Mouse (Mus musculus): ENCODE data around the gene Cdk18. TPM values are rescaled to one million over a fixed set of nuclear protein-coding genes. Genes with fewer than 3 reads are reported as not detected.

Gene Cdk18
- polyA plus RNA-seq (2015; fragmentation: Nextera tagmentation; extraction: Ambion mirVana) = 1.7 and 2.4 TPM in 2 replicates

DNA sequence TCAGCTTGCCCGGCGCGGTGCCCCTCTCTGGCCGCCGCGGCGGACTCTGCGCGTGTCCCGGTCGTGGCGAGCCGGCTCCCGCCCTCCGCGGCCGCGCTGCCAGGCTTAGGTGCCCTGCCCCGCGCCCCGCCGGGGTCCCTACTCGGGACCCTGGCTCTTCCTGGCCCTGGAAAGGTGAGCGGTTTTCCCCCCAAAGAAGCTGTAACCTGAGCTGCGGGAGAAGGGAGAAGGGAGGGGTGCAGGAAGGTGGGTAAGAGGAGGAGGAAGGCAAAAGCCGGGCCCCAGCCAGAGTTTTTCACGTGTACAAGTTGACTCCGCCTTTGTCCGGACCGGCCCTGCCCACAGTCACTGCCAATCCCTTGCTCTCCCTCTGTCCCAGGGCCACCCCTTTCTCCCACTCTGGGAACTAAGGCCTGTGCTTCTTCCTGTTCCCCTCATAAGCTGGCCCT lies at the start of gene Cdk18:
Gene Cdk18 (minus strand): TSS at position 269 of the 449 bp plus-strand sequence.
- peak within 1 kb of the TSS; percentile 59 for H3K4me3 ChIP-seq (ENCODE audit: low read depth, low read length)
- WGBS = under 1% methylated on average over 29 of the region's 30 CpGs
- peaks cover 23% of the 10 kb centered on the region for H3K4me1 ChIP-seq (ENCODE audit: control insufficient read depth, insufficient read depth, low read length)
- 0 out of 2 replicates have a peak, but pooled peaks cover 3% of the 10 kb centered on the region for H3K27me3 ChIP-seq (ENCODE audit: control insufficient read depth, insufficient read depth, low read depth, low read length)
- H3K36me3 ChIP-seq (ENCODE audit: control insufficient read depth, insufficient read depth, low read length) = no peaks in the 10 kb centered on the region
- ATAC-seq = no peak
- no peaks in the 10 kb centered on the region for H3K9me3 ChIP-seq (replicated peaks; ENCODE audit: control insufficient read depth, low read length, poor library complexity, severe bottlenecking)
- H3K9ac ChIP-seq (ENCODE audit: low read depth, low read length) = peak within 1 kb of the TSS; percentile 78
- peak within 1 kb of the TSS; percentile 99 for H3K4me2 ChIP-seq (ENCODE audit: low read length)
- H3K27ac ChIP-seq (ENCODE audit: low read length) = 0 out of 2 replicates have a peak within 1 kb of the TSS, but pooled peaks have one; percentile 17

DNA sequence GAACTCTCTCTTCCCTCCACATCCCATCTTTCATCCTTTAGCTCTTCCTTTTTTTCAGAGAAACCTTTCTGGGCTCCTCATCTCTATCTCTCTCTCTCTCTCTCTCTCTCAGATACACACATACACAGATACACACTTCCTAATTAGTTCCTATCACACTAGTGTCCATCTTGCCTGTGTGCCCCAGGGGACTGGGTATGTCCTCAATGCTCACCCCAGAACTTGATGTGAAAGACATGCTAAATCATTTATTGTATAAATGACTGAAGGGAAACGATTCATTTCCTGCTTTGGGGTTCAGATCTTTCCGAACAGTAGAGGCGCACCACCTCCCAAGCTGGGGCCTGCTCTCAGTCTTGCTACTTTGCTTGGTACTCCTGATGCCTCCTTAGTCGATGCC lies 49.7 kb upstream of the Cdk18 start:
- Histone ChIP-seq H3K36me3 (ENCODE audit: control insufficient read depth, insufficient read depth, low read length) (no peaks in the 10 kb centered on the region), H3K4me1 (ENCODE audit: control insufficient read depth, insufficient read depth, low read length) (peaks cover 30% of the 10 kb centered on the region), H3K27ac (ENCODE audit: low read length) (peak overlapping the region; percentile 100), H3K4me3 (ENCODE audit: low read depth, low read length) (no peak overlapping the region), H3K9me3 (replicated peaks; ENCODE audit: control insufficient read depth, low read length, poor library complexity, severe bottlenecking) (no peaks in the 10 kb centered on the region), H3K4me2 (ENCODE audit: low read length) (peak overlapping the region; percentile 93), H3K27me3 (ENCODE audit: control insufficient read depth, insufficient read depth, low read depth, low read length) (no peaks in the 10 kb centered on the region), H3K9ac (ENCODE audit: low read depth, low read length) (no peak overlapping the region; the same call in 1 of the 2 replicates)
- ATAC-seq = no peak
- WGBS = 35% methylated on average over 4 of the region's 4 CpGs

DNA sequence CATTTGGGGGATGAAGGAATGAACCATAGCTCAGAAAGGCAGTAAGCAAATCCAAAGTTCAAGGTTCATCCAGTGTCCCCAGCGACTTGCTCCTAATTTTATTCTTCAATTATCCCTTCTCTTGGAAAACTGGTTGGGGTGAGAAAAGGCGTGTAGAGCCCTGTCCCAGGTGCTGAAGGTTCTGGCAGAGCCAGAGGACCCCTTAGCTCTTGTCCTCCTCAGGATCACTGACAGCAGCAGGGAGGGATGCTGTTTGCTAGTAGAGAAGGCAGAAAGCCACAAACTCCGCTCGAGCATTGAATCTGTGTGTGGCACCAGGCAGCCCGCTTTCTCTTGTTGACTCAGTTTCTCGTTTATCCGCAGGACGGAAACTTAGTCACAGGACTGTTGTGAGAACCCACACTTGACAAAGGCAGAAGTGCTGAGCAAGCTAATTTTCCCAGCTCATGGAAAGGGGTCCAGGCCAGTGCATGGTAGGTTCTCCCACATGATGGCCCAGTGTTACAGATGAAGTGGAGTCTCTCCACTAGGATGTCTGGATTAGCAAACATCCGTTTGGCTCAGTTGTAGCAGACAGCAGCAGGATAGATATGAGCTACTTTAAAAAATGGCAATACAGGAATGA lies 49.1 kb upstream of the Cdk18 start:
- Histone ChIP-seq H3K27ac (ENCODE audit: low read length) (0 out of 2 replicates have a peak overlapping the region, but pooled peaks have one; percentile 8), H3K36me3 (ENCODE audit: control insufficient read depth, insufficient read depth, low read length) (no peaks in the 10 kb centered on the region), H3K27me3 (ENCODE audit: control insufficient read depth, insufficient read depth, low read depth, low read length) (no peaks in the 10 kb centered on the region), H3K9me3 (replicated peaks; ENCODE audit: control insufficient read depth, low read length, poor library complexity, severe bottlenecking) (no peaks in the 10 kb centered on the region), H3K9ac (ENCODE audit: low read depth, low read length) (no peak overlapping the region), H3K4me1 (ENCODE audit: control insufficient read depth, insufficient read depth, low read length) (peaks cover 23% of the 10 kb centered on the region), H3K4me2 (ENCODE audit: low read length) (no peak overlapping the region), H3K4me3 (ENCODE audit: low read depth, low read length) (no peak overlapping the region)
- WGBS = 56% methylated on average over 9 of the region's 9 CpGs
- no peak for ATAC-seq

DNA sequence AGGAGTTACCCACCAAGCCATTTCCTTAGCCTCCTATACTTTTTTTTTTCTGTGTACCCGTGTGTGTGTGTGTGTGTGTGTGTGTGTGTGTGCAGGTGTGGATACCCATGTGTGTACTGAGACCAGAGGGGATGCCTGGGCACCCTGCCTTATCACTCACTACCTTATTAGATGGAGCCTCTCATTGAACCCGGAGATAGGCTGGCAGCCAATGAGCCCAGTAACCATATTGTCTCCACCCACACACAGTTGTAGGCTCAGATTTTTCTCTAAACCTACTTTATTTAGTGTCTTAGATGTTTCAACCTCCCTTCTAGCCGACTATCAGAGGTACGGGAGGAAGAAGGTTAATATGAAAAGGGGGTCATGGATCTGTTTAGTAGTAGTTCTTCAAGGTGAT lies 46.8 kb upstream of the Cdk18 start:
- H3K27ac ChIP-seq (ENCODE audit: low read length) = no peak overlapping the region
- no peaks in the 10 kb centered on the region for H3K9me3 ChIP-seq (replicated peaks; ENCODE audit: control insufficient read depth, low read length, poor library complexity, severe bottlenecking)
- H3K36me3 ChIP-seq (ENCODE audit: control insufficient read depth, insufficient read depth, low read length) = no peaks in the 10 kb centered on the region
- H3K9ac ChIP-seq (ENCODE audit: low read depth, low read length) = no peak overlapping the region
- H3K27me3 ChIP-seq (ENCODE audit: control insufficient read depth, insufficient read depth, low read depth, low read length) = no peaks in the 10 kb centered on the region
- ATAC-seq = no peak
- WGBS = 89% methylated on average over 4 of the region's 4 CpGs
- H3K4me2 ChIP-seq (ENCODE audit: low read length) = no peak overlapping the region
- H3K4me1 ChIP-seq (ENCODE audit: control insufficient read depth, insufficient read depth, low read length) = peaks cover 10% of the 10 kb centered on the region
- H3K4me3 ChIP-seq (ENCODE audit: low read depth, low read length) = no peak overlapping the region

DNA sequence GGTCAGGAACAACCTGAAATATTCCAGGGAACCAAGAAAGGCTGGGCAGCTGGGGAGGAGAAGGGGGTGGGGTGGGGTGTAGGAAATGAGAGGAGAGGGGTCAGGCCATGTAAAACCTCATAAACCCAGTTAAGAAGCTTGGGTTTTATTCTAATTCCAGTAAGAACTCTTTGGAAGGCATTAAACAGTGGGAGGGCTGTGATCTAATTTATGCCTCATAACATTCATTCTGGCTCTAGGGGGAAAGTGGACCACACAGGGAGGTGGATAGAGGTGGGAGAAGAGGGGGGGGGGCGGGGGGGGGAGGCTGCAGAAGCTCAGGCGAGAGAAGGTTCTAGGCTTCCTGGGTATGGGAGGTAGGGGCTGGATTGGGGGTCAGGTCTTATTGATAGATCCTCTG lies 32.1 kb upstream of the Cdk18 start:
- ATAC-seq = no peak
- H3K27ac ChIP-seq (ENCODE audit: low read length) = no peak overlapping the region
- no peak overlapping the region for H3K4me3 ChIP-seq (ENCODE audit: low read depth, low read length)
- peaks cover 13% of the 10 kb centered on the region for H3K4me1 ChIP-seq (ENCODE audit: control insufficient read depth, insufficient read depth, low read length)
- H3K36me3 ChIP-seq (ENCODE audit: control insufficient read depth, insufficient read depth, low read length) = no peaks in the 10 kb centered on the region
- no peaks in the 10 kb centered on the region for H3K27me3 ChIP-seq (ENCODE audit: control insufficient read depth, insufficient read depth, low read depth, low read length)
- 29% methylated on average over 1 of the region's 2 CpGs for WGBS
- H3K9ac ChIP-seq (ENCODE audit: low read depth, low read length) = no peak overlapping the region
- no peaks in the 10 kb centered on the region for H3K9me3 ChIP-seq (replicated peaks; ENCODE audit: control insufficient read depth, low read length, poor library complexity, severe bottlenecking)
- H3K4me2 ChIP-seq (ENCODE audit: low read length) = no peak overlapping the region

DNA sequence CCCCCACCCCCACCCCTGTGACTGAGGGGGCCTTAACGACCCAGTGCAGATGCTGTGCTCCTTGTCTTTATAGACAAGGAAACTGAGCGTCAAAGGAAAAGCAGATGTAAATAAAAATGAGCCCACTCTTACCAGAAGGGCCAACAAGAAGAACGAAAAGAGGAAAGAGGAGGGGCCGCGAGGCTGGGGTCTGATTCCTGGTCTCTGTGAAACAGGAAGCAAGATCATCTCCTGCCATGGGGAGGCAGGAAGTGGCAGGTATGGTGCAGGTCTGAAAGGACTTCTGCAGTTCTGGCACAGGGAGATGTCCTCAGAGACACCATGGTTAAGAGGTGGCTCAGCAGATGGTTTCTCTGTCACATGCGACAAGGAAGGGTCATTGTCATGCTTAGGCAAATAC lies 31.2 kb upstream of the Cdk18 start:
- H3K4me1 ChIP-seq (ENCODE audit: control insufficient read depth, insufficient read depth, low read length) = peaks cover 13% of the 10 kb centered on the region
- H3K9me3 ChIP-seq (replicated peaks; ENCODE audit: control insufficient read depth, low read length, poor library complexity, severe bottlenecking) = no peaks in the 10 kb centered on the region
- 47% methylated on average over 6 of the region's 6 CpGs for WGBS
- H3K36me3 ChIP-seq (ENCODE audit: control insufficient read depth, insufficient read depth, low read length) = no peaks in the 10 kb centered on the region
- no peak overlapping the region for H3K9ac ChIP-seq (ENCODE audit: low read depth, low read length)
- no peaks in the 10 kb centered on the region for H3K27me3 ChIP-seq (ENCODE audit: control insufficient read depth, insufficient read depth, low read depth, low read length)
- no peak for ATAC-seq
- H3K4me3 ChIP-seq (ENCODE audit: low read depth, low read length) = no peak overlapping the region
- no peak overlapping the region for H3K27ac ChIP-seq (ENCODE audit: low read length)
- H3K4me2 ChIP-seq (ENCODE audit: low read length) = no peak overlapping the region

DNA sequence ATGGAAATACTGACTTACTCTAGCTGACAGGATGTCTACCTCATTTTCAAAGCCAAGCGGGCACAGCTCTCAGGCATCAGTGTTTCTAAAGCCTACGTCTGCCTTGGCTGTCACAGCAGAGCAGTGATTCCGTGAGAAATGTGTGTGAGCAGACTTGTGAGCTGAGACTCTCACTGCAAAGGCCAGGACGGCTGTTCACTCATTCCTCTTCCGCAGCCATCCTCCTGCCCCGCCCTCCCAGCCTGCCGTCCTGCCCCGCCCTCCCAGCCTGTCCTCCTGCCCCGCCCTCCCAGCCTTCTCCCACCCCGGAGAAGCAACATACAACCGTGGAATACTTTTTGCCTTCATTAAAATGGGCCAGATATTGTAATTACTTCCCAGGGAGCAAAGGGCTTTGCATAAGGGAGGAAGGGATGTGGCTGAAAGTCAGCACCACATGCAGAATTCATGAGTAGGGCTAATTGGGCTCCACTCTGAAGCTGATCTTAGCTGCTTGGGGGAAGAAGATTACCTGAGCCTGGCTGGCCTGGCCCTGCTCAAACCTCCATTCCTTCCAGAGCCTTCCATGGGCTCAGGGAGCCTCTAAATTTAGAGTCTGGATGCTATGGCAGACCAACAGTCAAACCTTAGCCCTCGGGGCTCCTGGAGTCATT lies 28.8 kb upstream of the Cdk18 start:
- H3K4me3 ChIP-seq (ENCODE audit: low read depth, low read length) = no peak overlapping the region
- peaks cover 17% of the 10 kb centered on the region for H3K4me1 ChIP-seq (ENCODE audit: control insufficient read depth, insufficient read depth, low read length)
- H3K36me3 ChIP-seq (ENCODE audit: control insufficient read depth, insufficient read depth, low read length) = no peaks in the 10 kb centered on the region
- peak overlapping the region; percentile 47 for H3K4me2 ChIP-seq (ENCODE audit: low read length)
- no peaks in the 10 kb centered on the region for H3K9me3 ChIP-seq (replicated peaks; ENCODE audit: control insufficient read depth, low read length, poor library complexity, severe bottlenecking)
- 10% methylated on average over 12 of the region's 12 CpGs for WGBS
- ATAC-seq = peak; percentile 79
- H3K27ac ChIP-seq (ENCODE audit: low read length) = peak overlapping the region; percentile 79
- H3K9ac ChIP-seq (ENCODE audit: low read depth, low read length) = peak overlapping the region; percentile 56
- no peaks in the 10 kb centered on the region for H3K27me3 ChIP-seq (ENCODE audit: control insufficient read depth, insufficient read depth, low read depth, low read length)

DNA sequence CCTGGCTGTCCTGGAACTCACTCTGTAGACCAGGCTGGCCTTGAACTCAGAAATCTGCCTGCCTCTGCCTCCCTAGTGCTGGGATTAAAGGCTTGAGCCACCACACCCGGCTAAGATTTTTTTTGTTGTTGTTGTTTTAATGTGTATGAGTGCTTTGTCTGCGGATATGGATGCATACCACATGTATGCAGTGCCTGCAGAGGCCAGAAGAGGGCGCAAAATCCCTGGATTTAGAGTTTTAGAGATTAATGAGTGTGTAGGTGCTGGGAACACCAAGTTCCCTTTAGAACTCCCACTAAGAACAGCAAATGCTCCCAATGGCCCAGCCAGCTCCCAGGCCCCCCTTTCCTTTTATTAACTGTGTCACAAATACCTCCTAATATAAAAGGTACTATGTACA lies 26.4 kb upstream of the Cdk18 start:
- Histone ChIP-seq H3K9me3 (replicated peaks; ENCODE audit: control insufficient read depth, low read length, poor library complexity, severe bottlenecking) (no peaks in the 10 kb centered on the region), H3K36me3 (ENCODE audit: control insufficient read depth, insufficient read depth, low read length) (no peaks in the 10 kb centered on the region), H3K4me2 (ENCODE audit: low read length) (no peak overlapping the region), H3K27me3 (ENCODE audit: control insufficient read depth, insufficient read depth, low read depth, low read length) (no peaks in the 10 kb centered on the region), H3K4me1 (ENCODE audit: control insufficient read depth, insufficient read depth, low read length) (peaks cover 17% of the 10 kb centered on the region), H3K27ac (ENCODE audit: low read length) (no peak overlapping the region), H3K9ac (ENCODE audit: low read depth, low read length) (no peak overlapping the region), H3K4me3 (ENCODE audit: low read depth, low read length) (no peak overlapping the region)
- ATAC-seq = no peak
- WGBS = 73% methylated on average over 3 of the region's 3 CpGs

DNA sequence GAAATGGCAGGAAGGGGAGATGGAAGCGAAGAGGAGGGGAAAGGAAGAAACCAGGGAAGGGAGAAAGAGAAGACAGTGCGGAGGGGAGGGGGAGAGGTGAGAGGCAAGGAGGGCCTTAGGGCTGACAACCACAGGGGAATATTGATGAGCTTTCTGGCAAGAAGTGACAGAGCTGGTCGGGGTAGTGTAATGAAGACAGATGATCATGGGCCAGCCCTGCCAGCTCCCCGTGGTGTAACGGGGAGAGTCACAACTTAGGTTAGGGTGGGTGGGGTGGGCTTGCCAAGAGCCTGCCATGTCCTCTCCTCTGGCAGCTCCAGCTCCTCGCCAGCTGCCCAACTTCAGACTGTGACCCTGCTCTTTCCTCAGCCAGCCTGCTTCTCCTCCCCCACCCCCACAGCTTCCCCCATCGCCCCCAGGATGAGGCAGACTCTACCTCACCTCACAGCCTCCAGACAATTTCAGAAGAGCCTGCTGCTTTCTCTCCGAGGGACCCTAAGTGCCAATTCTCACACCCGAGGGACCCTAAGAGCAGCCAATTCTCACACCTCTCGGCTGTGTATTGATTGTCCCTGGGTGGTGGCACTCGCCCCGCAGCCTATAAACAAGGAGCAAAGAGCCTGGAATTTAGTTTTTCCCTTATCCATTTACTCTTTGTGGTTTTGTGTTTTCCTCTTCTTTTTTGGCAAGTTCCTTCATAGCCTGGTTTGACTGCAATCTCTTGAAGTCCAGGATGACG lies 25.5 kb upstream of the Cdk18 start:
- 34% methylated on average over 13 of the region's 13 CpGs for WGBS
- ATAC-seq = peak; percentile 16; the same call in 1 of the 2 replicates
- peaks cover 22% of the 10 kb centered on the region for H3K4me1 ChIP-seq (ENCODE audit: control insufficient read depth, insufficient read depth, low read length)
- H3K27me3 ChIP-seq (ENCODE audit: control insufficient read depth, insufficient read depth, low read depth, low read length) = no peaks in the 10 kb centered on the region
- H3K27ac ChIP-seq (ENCODE audit: low read length) = no peak overlapping the region
- H3K4me3 ChIP-seq (ENCODE audit: low read depth, low read length) = no peak overlapping the region
- no peaks in the 10 kb centered on the region for H3K9me3 ChIP-seq (replicated peaks; ENCODE audit: control insufficient read depth, low read length, poor library complexity, severe bottlenecking)
- no peaks in the 10 kb centered on the region for H3K36me3 ChIP-seq (ENCODE audit: control insufficient read depth, insufficient read depth, low read length)
- no peak overlapping the region for H3K9ac ChIP-seq (ENCODE audit: low read depth, low read length)
- H3K4me2 ChIP-seq (ENCODE audit: low read length) = no peak overlapping the region
